Mouse (Mus musculus) ES-Bruce4 (cell line): ENCODE data around the gene Mturn.

Source experiments
- CTCF ChIP-seq: IDR thresholded peaks from one replicate; pipeline ENCODE4 v1.8.1; 2011; ENCODE audit warnings: low read depth, low read length
- EP300 ChIP-seq: IDR thresholded peaks from 2 replicates; pipeline ENCODE4 v1.6.1; 2011; ENCODE audit warnings: low read depth, low read length; ENCODE audit not compliant: insufficient read depth
- POLR2A ChIP-seq: IDR thresholded peaks from one replicate; pipeline ENCODE4 v1.8.1; 2011; ENCODE audit warnings: low read length; ENCODE audit not compliant: insufficient read depth

DNA sequence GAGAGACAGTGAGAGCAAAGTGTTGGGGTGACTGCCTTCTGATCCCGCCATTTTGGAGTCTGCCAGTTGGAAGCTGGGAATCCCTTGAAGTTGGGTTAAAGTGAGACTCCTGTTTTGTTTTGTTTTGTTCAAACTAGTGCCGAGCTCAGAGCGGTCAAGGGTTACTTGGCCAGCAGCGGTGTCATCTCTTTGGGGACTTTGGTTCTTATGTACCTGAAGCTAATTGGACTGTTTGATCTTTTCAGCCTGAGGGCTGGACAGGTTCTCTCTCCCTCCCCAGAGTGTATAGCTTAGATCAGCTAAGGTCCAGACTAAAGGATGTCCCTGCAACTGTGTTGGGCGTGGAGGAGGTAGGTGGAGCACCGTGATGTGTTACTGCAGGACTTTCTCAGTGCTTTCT lies 44.9 kb downstream of the Mturn start:
- no peak for TF ChIP-seq CTCF
- no peak for TF ChIP-seq POLR2A
- no peak for TF ChIP-seq EP300
